Mouse (Mus musculus) midbrain, embryonic 13.5 days (tissue): ENCODE measurements around the gene Cyp27b1. TPM values are rescaled to one million over a fixed set of nuclear protein-coding genes. Genes with fewer than 3 reads are reported as not detected.
A peak's percentile ranks its signal among the peaks of the same experiment; 100 is the strongest.

ENCODE experiments used
- ATAC-seq: fragments of 200-750 bp; cut with Nextera tagmentation; 2 replicates; pipeline ENCODE4 v1.8.0; 2017; ENCODE audit warnings: mild to moderate bottlenecking, moderate TSS enrichment, moderate library complexity
- H3K27ac ChIP-seq: fragments of 300-500 bp; sonication (generic); 2 replicates; pipeline ENCODE4 v1.5.1; 2015; ENCODE audit warnings: inconsistent platforms, mild to moderate bottlenecking, moderate library complexity
- H3K27me3 ChIP-seq: fragments of 300-500 bp; sonication (generic); 2 replicates; pipeline ENCODE4 v1.6.1; 2015; ENCODE audit warnings: mild to moderate bottlenecking, inconsistent platforms
- H3K36me3 ChIP-seq: fragments of 300-500 bp; sonication (generic); 2 replicates; pipeline ENCODE4 v1.6.1; 2015; ENCODE audit warnings: mild to moderate bottlenecking, inconsistent platforms
- H3K4me1 ChIP-seq: fragments of 300-500 bp; sonication (generic); replicated peaks from 2 replicates; pipeline ENCODE4 v1.6.1; 2015; ENCODE audit warnings: inconsistent platforms
- H3K4me2 ChIP-seq: fragments of 300-500 bp; sonication (generic); replicated peaks from 2 replicates; pipeline ENCODE4 v1.6.1; 2015; ENCODE audit warnings: moderate library complexity, mild to moderate bottlenecking, inconsistent platforms
- H3K4me3 ChIP-seq: fragments of 300-500 bp; sonication (generic); replicated peaks from 2 replicates; pipeline ENCODE4 v1.5.1; 2015; ENCODE audit warnings: mild to moderate bottlenecking, inconsistent platforms
- H3K9ac ChIP-seq: fragments of 300-500 bp; sonication (generic); replicated peaks from 2 replicates; pipeline ENCODE4 v1.6.1; 2015; ENCODE audit warnings: mild to moderate bottlenecking, inconsistent platforms
- H3K9me3 ChIP-seq: fragments of 300-500 bp; sonication (generic); 2 replicates; pipeline ENCODE4 v1.6.1; 2016; ENCODE audit warnings: mild to moderate bottlenecking, inconsistent platforms
- WGBS: fragments of 180-500 bp; shearing (Covaris S2); methylation state at CpG from one replicate; pipeline ENCODE4 v1.1.7; 2015; 5-methylcytosine and 5-hydroxymethylcytosine counted together
- polyA plus RNA-seq: library from polyadenylated mRNA; unstranded; fragments of >200 nt; fragmentation: Nextera tagmentation; extraction: Ambion mirVana; gene quantifications from 2 replicates; pipeline ENCODE4 v1.2.1, GENCODE M21; 2015

Cyp27b1 gene
- polyA plus RNA-seq, 1 experiment from 2014 or later, result 0.08 TPM

- H3K4me1 ChIP-seq, result peaks cover 40% of the 10 kb centered on the region
- H3K4me2 ChIP-seq, result no peak overlapping the region
- WGBS, result 72% methylated on average over 5 of the region's 5 CpGs
- no peak overlapping the region for H3K9ac ChIP-seq
- ATAC-seq, result no peak
- H3K27ac ChIP-seq, result no peak overlapping the region
- H3K36me3 ChIP-seq, result peaks cover 51% of the 10 kb centered on the region
- no peaks in the 10 kb centered on the region for H3K9me3 ChIP-seq
- H3K4me3 ChIP-seq, result no peak overlapping the region
- H3K27me3 ChIP-seq, result peaks cover 51% of the 10 kb centered on the region
These were observed 35.9 kb downstream of the Cyp27b1 start for GRCm38 (mm10) chr10:127083915-127084306.

GRCm38 (mm10) chr10:127085052-127085451 lies 37.0 kb downstream of the Cyp27b1 start:
- peaks cover 59% of the 10 kb centered on the region for H3K27me3 ChIP-seq
- ATAC-seq, result no peak
- 87% methylated on average over 9 of the region's 9 CpGs for WGBS

GRCm38 (mm10) chr10:127085633-127086032 lies 37.6 kb downstream of the Cyp27b1 start:
- no peak overlapping the region for H3K4me2 ChIP-seq
- no peak overlapping the region for H3K9ac ChIP-seq
- no peak for ATAC-seq
- peaks cover 32% of the 10 kb centered on the region for H3K4me1 ChIP-seq
- no peaks in the 10 kb centered on the region for H3K9me3 ChIP-seq
- no peak overlapping the region for H3K4me3 ChIP-seq
- 70% methylated on average over 6 of the region's 6 CpGs for WGBS
- H3K36me3 ChIP-seq, result peaks cover 68% of the 10 kb centered on the region
- no peak overlapping the region for H3K27ac ChIP-seq
- peaks cover 59% of the 10 kb centered on the region for H3K27me3 ChIP-seq

More at GRCm38 (mm10) chr10:127085052-127085451, 37.0 kb downstream of the Cyp27b1 start:
- H3K9ac ChIP-seq, result no peak overlapping the region
- no peak overlapping the region for H3K4me2 ChIP-seq
- H3K9me3 ChIP-seq, result no peaks in the 10 kb centered on the region
- peaks cover 34% of the 10 kb centered on the region for H3K4me1 ChIP-seq
- H3K27ac ChIP-seq, result no peak overlapping the region
- peaks cover 62% of the 10 kb centered on the region for H3K36me3 ChIP-seq
- no peak overlapping the region for H3K4me3 ChIP-seq

GRCm38 (mm10) chr10:127090560-127091411 lies 42.7 kb downstream of the Cyp27b1 start:
- no peaks in the 10 kb centered on the region for H3K9me3 ChIP-seq
- peaks cover 66% of the 10 kb centered on the region for H3K27me3 ChIP-seq
- peak overlapping the region; percentile 22 for H3K4me3 ChIP-seq
- H3K9ac ChIP-seq, result peak overlapping the region; percentile 48
- ATAC-seq, result peak; percentile 5; the same call in 1 of the 2 replicates
- H3K27ac ChIP-seq, result no peak overlapping the region
- peaks cover 75% of the 10 kb centered on the region for H3K36me3 ChIP-seq
- 10% methylated on average over 57 of the region's 57 CpGs for WGBS
- peak overlapping the region; percentile 46 for H3K4me2 ChIP-seq
- H3K4me1 ChIP-seq, result peaks cover 31% of the 10 kb centered on the region

GRCm38 (mm10) chr10:127091507-127092396 lies 43.7 kb downstream of the Cyp27b1 start:
- Histone ChIP-seq H3K4me3 (peak overlapping the region; percentile 22), H3K4me1 (peaks cover 31% of the 10 kb centered on the region), H3K27ac (no peak overlapping the region), H3K9ac (peak overlapping the region; percentile 48), H3K9me3 (no peaks in the 10 kb centered on the region), H3K4me2 (peak overlapping the region; percentile 46), H3K36me3 (peaks cover 78% of the 10 kb centered on the region), H3K27me3 (peaks cover 66% of the 10 kb centered on the region)
- WGBS, result 7% methylated on average over 50 of the region's 51 CpGs
- peak; percentile 34 for ATAC-seq

GRCm38 (mm10) chr10:127092742-127093141 lies 44.7 kb downstream of the Cyp27b1 start:
- Histone ChIP-seq H3K4me1 (peaks cover 31% of the 10 kb centered on the region), H3K4me3 (no peak overlapping the region), H3K27ac (no peak overlapping the region), H3K9me3 (no peaks in the 10 kb centered on the region), H3K27me3 (peaks cover 56% of the 10 kb centered on the region), H3K36me3 (peaks cover 78% of the 10 kb centered on the region), H3K9ac (no peak overlapping the region), H3K4me2 (no peak overlapping the region)
- ATAC-seq, result no peak
- WGBS, result 52% methylated on average over 4 of the region's 4 CpGs

GRCm38 (mm10) chr10:127094382-127094802 lies 46.3 kb downstream of the Cyp27b1 start:
- H3K9me3 ChIP-seq, result no peaks in the 10 kb centered on the region
- H3K27me3 ChIP-seq, result peaks cover 40% of the 10 kb centered on the region
- H3K4me1 ChIP-seq, result peaks cover 31% of the 10 kb centered on the region
- WGBS, result 47% methylated on average over 7 of the region's 7 CpGs
- peak overlapping the region; percentile 44; the same call in 1 of the 2 replicates for H3K27ac ChIP-seq
- no peak overlapping the region for H3K9ac ChIP-seq
- no peak overlapping the region for H3K4me2 ChIP-seq
- H3K36me3 ChIP-seq, result peaks cover 81% of the 10 kb centered on the region
- no peak for ATAC-seq
- no peak overlapping the region for H3K4me3 ChIP-seq

GRCm38 (mm10) chr10:127098514-127098913 lies 50.5 kb downstream of the Cyp27b1 start:
- H3K4me3 ChIP-seq, result no peak overlapping the region
- no peak overlapping the region for H3K9ac ChIP-seq
- H3K9me3 ChIP-seq, result no peaks in the 10 kb centered on the region
- peaks cover 11% of the 10 kb centered on the region; the same call in 1 of the 2 replicates for H3K4me1 ChIP-seq
- no peaks in the 10 kb centered on the region for H3K27me3 ChIP-seq
- H3K36me3 ChIP-seq, result peaks cover 70% of the 10 kb centered on the region
- WGBS, result 80% methylated on average over 20 of the region's 20 CpGs
- H3K27ac ChIP-seq, result no peak overlapping the region
- no peak overlapping the region for H3K4me2 ChIP-seq
- ATAC-seq, result no peak

GRCm38 (mm10) chr10:127099191-127099590 lies 51.1 kb downstream of the Cyp27b1 start:
- H3K9ac ChIP-seq, result no peak overlapping the region
- H3K4me3 ChIP-seq, result no peak overlapping the region
- WGBS, result 90% methylated on average over 10 of the region's 10 CpGs
- H3K4me1 ChIP-seq, result peaks cover 8% of the 10 kb centered on the region; the same call in 1 of the 2 replicates
- ATAC-seq, result no peak
- H3K9me3 ChIP-seq, result no peaks in the 10 kb centered on the region
- no peaks in the 10 kb centered on the region for H3K27me3 ChIP-seq
- H3K4me2 ChIP-seq, result no peak overlapping the region
- H3K36me3 ChIP-seq, result peaks cover 67% of the 10 kb centered on the region
- no peak overlapping the region for H3K27ac ChIP-seq

- Histone ChIP-seq H3K9me3 (no peaks in the 10 kb centered on the region), H3K27ac (no peak overlapping the region), H3K4me1 (peaks cover 1% of the 10 kb centered on the region; the same call in 1 of the 2 replicates), H3K9ac (no peak overlapping the region), H3K4me2 (no peak overlapping the region), H3K4me3 (no peak overlapping the region), H3K36me3 (peaks cover 73% of the 10 kb centered on the region), H3K27me3 (no peaks in the 10 kb centered on the region)
- no peak for ATAC-seq
- 93% methylated on average over 14 of the region's 15 CpGs for WGBS
These were observed 51.8 kb downstream of the Cyp27b1 start for GRCm38 (mm10) chr10:127099868-127100267.

GRCm38 (mm10) chr10:127100414-127100813 lies 52.4 kb downstream of the Cyp27b1 start:
- Histone ChIP-seq H3K36me3 (peaks cover 73% of the 10 kb centered on the region), H3K27ac (no peak overlapping the region), H3K4me1 (no peaks in the 10 kb centered on the region), H3K9me3 (no peaks in the 10 kb centered on the region), H3K4me3 (no peak overlapping the region), H3K27me3 (no peaks in the 10 kb centered on the region), H3K9ac (no peak overlapping the region), H3K4me2 (no peak overlapping the region)
- 88% methylated on average over 8 of the region's 8 CpGs for WGBS
- ATAC-seq, result no peak

GRCm38 (mm10) chr10:127101151-127101550 lies 53.1 kb downstream of the Cyp27b1 start:
- no peak overlapping the region for H3K4me2 ChIP-seq
- H3K27me3 ChIP-seq, result no peaks in the 10 kb centered on the region
- H3K36me3 ChIP-seq, result peaks cover 71% of the 10 kb centered on the region
- H3K4me3 ChIP-seq, result no peak overlapping the region
- H3K27ac ChIP-seq, result no peak overlapping the region
- 88% methylated on average over 6 of the region's 6 CpGs for WGBS
- ATAC-seq, result no peak
- no peaks in the 10 kb centered on the region for H3K4me1 ChIP-seq
- H3K9ac ChIP-seq, result no peak overlapping the region
- H3K9me3 ChIP-seq, result no peaks in the 10 kb centered on the region
